Mouse (Mus musculus): ENCODE results near the gene Skint1. TPM values are rescaled to one million over a fixed set of nuclear protein-coding genes. Genes with fewer than 3 reads are reported as not detected.
A peak's percentile ranks its signal among the peaks of the same experiment; 100 is the strongest.
"Not testable (repeated sequence)": the region's sequence is repeated elsewhere in the genome, so short reads cannot be mapped to it uniquely, and the experiment has no call there.

The Skint1 gene
- not detected for polyA plus RNA-seq (2012; fragmentation: generic; extraction: Trizol)
- long read RNA-seq, experiment 1: 0 reads
- long read RNA-seq, experiment 2: 0 reads

DNA sequence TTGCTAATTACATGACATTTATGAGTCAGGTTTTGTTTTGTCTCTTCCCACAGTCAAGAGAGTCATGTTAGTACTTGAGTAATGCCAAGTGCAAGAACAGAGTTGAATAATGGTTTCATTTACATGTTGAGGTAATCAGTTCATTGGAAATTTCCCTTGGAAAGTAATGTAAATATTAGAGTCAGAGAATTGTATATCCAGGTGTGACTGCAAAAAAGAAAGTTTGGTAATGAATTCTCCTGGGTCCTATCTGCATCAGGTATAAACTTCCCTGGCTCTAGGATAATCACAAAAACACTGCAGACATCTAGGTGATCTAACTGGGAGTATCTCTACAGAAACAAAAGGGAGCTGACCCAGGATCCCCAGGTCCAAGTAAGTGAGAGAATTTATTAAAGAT is at the start of gene Skint1:
Gene Skint1, plus strand, starts transcription at position 301 of the 400 bp plus-strand sequence.
- Histone ChIP-seq H3K4me3 (ENCODE audit: insufficient read depth, poor library complexity, severe bottlenecking) (no peak within 1 kb of the TSS), H3K79me3 (ENCODE audit: low read depth) (no peaks in the 10 kb centered on the region), H3K79me2 (ENCODE audit: control insufficient read depth, insufficient read depth) (no peaks in the 10 kb centered on the region), H3K27me3 (ENCODE audit: control insufficient read depth, insufficient read depth, insufficient read length) (no peaks in the 10 kb centered on the region), H3ac (ENCODE audit: control insufficient read depth, insufficient read length, low read depth) (no peak within 1 kb of the TSS), H3K36me3 (ENCODE audit: control insufficient read depth, insufficient read depth) (no peaks in the 10 kb centered on the region)
- TF ChIP-seq MYOD1 (IDR thresholded peaks at IDR 0.05; ENCODE audit: control insufficient read depth, insufficient read length, low read depth) (no peak), FOSL1 (IDR thresholded peaks at IDR 0.05; ENCODE audit: insufficient read depth, low read length, poor library complexity, severe bottlenecking) (no peak), MYOG (IDR thresholded peaks at IDR 0.05; ENCODE audit: control insufficient read depth, extremely low read depth, insufficient read length) (no peak), CEBPB (IDR thresholded peaks at IDR 0.05; ENCODE audit: low read depth) (no peak), USF1 (IDR thresholded peaks at IDR 0.05; ENCODE audit: low read depth) (no peak), MAX (IDR thresholded peaks at IDR 0.05) (no peak), CTCF (IDR thresholded peaks at IDR 0.05; ENCODE audit: control insufficient read depth, insufficient read depth, insufficient read length) (no peak)

DNA sequence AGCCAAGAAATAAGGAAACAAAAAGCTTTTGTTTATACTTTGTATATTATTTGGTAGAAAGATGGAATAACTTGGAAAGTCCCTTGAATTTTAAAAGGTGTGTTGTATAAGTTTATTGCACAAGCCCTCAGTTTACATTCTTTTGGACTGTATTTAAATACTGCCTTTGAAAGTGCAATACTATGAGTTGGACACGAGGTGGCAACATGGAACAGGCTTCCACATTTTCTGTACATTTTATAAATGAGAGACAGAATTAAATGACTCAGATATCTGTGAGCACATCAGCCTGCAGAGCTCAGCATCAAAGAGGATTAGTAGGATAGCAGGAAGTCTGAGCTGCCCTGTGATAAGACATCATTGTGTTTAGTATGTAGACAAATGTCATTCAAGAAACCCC is 44.8 kb upstream of the Skint1 start:
- Histone ChIP-seq H3K79me3 (ENCODE audit: low read depth) (no peaks in the 10 kb centered on the region), H3K79me2 (ENCODE audit: control insufficient read depth, insufficient read depth) (no peaks in the 10 kb centered on the region), H3ac (ENCODE audit: control insufficient read depth, insufficient read length, low read depth) (no peak overlapping the region), H3K36me3 (ENCODE audit: control insufficient read depth, insufficient read depth) (no peaks in the 10 kb centered on the region), H3K4me3 (ENCODE audit: insufficient read depth, poor library complexity, severe bottlenecking) (no peak overlapping the region), H3K27me3 (ENCODE audit: control insufficient read depth, insufficient read depth, insufficient read length) (no peaks in the 10 kb centered on the region)
- TF ChIP-seq FOSL1 (IDR thresholded peaks at IDR 0.05; ENCODE audit: insufficient read depth, low read length, poor library complexity, severe bottlenecking) (no peak), MYOD1 (IDR thresholded peaks at IDR 0.05; ENCODE audit: control insufficient read depth, insufficient read length, low read depth) (no peak), CTCF (IDR thresholded peaks at IDR 0.05; ENCODE audit: control insufficient read depth, insufficient read depth, insufficient read length) (no peak), MYOG (IDR thresholded peaks at IDR 0.05; ENCODE audit: control insufficient read depth, extremely low read depth, insufficient read length) (no peak), CEBPB (IDR thresholded peaks at IDR 0.05; ENCODE audit: low read depth) (peak; percentile 5)

DNA sequence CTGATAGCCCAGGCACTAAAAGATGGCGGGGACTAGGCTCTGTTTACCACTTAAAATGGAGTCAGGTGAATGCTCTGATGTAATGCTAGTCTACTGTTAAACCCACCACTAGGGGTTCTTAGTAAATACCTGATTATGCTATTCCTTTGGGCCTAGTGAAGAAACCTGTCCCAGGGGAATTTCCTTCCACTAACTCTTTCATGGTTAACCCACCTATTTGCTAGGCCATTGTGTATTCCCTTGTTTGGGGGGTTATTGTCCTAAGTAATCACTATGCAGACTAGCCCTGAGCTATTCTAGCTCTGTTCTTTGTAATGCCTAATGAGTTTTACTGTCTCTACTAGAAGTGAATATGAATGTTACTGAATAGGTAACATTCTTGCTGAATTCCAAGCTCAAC is 42.8 kb upstream of the Skint1 start:
- not testable (repeated sequence) for H3K79me2 ChIP-seq (ENCODE audit: control insufficient read depth, insufficient read depth); H3K79me3 ChIP-seq (ENCODE audit: low read depth); H3K36me3 ChIP-seq (ENCODE audit: control insufficient read depth, insufficient read depth); H3K4me3 ChIP-seq (ENCODE audit: insufficient read depth, poor library complexity, severe bottlenecking); H3ac ChIP-seq (ENCODE audit: control insufficient read depth, insufficient read length, low read depth); H3K27me3 ChIP-seq (ENCODE audit: control insufficient read depth, insufficient read depth, insufficient read length)

DNA sequence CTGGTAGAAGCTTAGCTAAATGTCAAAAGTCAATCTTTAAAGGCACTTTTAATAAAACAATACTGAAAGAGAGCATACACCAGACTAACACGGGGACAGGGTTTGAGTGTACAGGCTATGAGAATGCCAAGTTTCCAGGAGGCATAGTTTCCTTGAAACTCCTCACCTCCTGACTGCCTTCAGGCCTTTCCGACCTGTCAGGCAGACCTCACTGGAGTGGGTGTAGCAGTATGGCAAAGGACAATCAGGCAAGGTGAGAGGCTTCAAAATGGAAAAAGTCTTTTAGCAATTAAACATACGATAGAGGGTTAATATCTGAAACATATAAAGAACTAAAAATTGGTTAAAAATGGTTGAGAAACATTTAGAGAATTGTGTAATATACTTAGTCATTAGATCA is 42.4 kb upstream of the Skint1 start:
- Histone ChIP-seq H3ac (ENCODE audit: control insufficient read depth, insufficient read length, low read depth) (no peak overlapping the region), H3K79me3 (ENCODE audit: low read depth) (no peaks in the 10 kb centered on the region), H3K27me3 (ENCODE audit: control insufficient read depth, insufficient read depth, insufficient read length) (no peaks in the 10 kb centered on the region), H3K4me3 (ENCODE audit: insufficient read depth, poor library complexity, severe bottlenecking) (no peak overlapping the region), H3K36me3 (ENCODE audit: control insufficient read depth, insufficient read depth) (no peaks in the 10 kb centered on the region), H3K79me2 (ENCODE audit: control insufficient read depth, insufficient read depth) (no peaks in the 10 kb centered on the region)
- TF ChIP-seq MAX (IDR thresholded peaks at IDR 0.05): no peak
- no peak for TF ChIP-seq FOSL1 (IDR thresholded peaks at IDR 0.05; ENCODE audit: insufficient read depth, low read length, poor library complexity, severe bottlenecking)
- TF ChIP-seq USF1 (IDR thresholded peaks at IDR 0.05; ENCODE audit: low read depth): no peak
- no peak for TF ChIP-seq CTCF (IDR thresholded peaks at IDR 0.05; ENCODE audit: control insufficient read depth, insufficient read depth, insufficient read length)
- no peak for TF ChIP-seq MYOD1 (IDR thresholded peaks at IDR 0.05; ENCODE audit: control insufficient read depth, insufficient read length, low read depth)
- no peak for TF ChIP-seq MYOG (IDR thresholded peaks at IDR 0.05; ENCODE audit: control insufficient read depth, extremely low read depth, insufficient read length)
- no peak for TF ChIP-seq CEBPB (IDR thresholded peaks at IDR 0.05; ENCODE audit: low read depth)

DNA sequence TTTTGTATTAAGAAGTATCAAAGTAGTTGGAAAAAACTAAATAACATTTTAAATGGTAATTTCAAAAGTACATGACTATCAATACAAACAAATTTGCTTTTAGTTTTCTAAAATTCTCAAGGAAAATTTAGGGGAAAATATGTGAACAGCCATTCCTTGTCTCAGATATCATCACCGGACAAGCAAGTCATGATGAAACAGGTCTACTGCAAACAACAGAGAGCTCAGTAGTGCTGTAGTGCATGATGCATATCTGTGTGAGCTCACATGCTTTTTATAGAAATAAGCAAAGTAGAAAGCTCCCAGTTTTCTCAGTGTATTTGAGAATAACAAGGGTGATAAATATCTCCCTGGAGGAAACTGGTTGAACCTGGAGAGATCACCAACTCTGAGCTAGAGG is 33.4 kb upstream of the Skint1 start, which contains the start of gene Skint7:
Gene Skint7, plus strand, starts transcription at position 301 of the 400 bp plus-strand sequence.
- no peak for TF ChIP-seq CEBPB (IDR thresholded peaks at IDR 0.05; ENCODE audit: low read depth)
- no peaks in the 10 kb centered on the region for H3K79me2 ChIP-seq (ENCODE audit: control insufficient read depth, insufficient read depth)
- H3K27me3 ChIP-seq (ENCODE audit: control insufficient read depth, insufficient read depth, insufficient read length): no peaks in the 10 kb centered on the region
- H3ac ChIP-seq (ENCODE audit: control insufficient read depth, insufficient read length, low read depth): no peak within 1 kb of the TSS
- no peak within 1 kb of the TSS for H3K4me3 ChIP-seq (ENCODE audit: insufficient read depth, poor library complexity, severe bottlenecking)
- H3K36me3 ChIP-seq (ENCODE audit: control insufficient read depth, insufficient read depth): no peaks in the 10 kb centered on the region
- no peaks in the 10 kb centered on the region for H3K79me3 ChIP-seq (ENCODE audit: low read depth)

DNA sequence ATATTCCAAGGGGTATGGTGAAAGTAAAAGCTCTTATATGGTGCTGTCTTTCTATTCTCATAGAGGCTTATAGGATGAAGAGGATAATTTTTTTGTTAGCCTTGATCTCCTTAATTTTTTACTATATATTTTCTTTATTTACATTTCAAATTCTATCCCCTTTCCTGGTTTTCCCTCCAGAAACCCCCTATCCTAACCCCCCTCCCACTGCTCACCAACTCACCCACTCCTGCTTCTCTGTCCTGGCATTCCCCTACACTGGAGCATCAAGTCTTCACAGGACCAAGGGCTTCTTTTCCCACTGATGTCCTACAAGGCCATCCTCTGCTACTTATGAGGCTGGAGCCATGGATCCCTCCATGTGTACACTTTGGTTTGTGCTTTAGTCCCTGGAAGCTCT is 65.6 kb downstream of the Skint1 start, which contains the start of gene Skint4:
Gene Skint4, plus strand, starts transcription at position 301 of the 400 bp plus-strand sequence.
- H3K79me3 ChIP-seq (ENCODE audit: low read depth): no peaks in the 10 kb centered on the region
- no peak within 1 kb of the TSS for H3ac ChIP-seq (ENCODE audit: control insufficient read depth, insufficient read length, low read depth)
- no peak for TF ChIP-seq MYOG (IDR thresholded peaks at IDR 0.05; ENCODE audit: control insufficient read depth, extremely low read depth, insufficient read length)
- TF ChIP-seq USF1 (IDR thresholded peaks at IDR 0.05; ENCODE audit: low read depth): no peak
- no peak for TF ChIP-seq MYOD1 (IDR thresholded peaks at IDR 0.05; ENCODE audit: control insufficient read depth, insufficient read length, low read depth)
- no peak for TF ChIP-seq FOSL1 (IDR thresholded peaks at IDR 0.05; ENCODE audit: insufficient read depth, low read length, poor library complexity, severe bottlenecking)
- no peak for TF ChIP-seq CEBPB (IDR thresholded peaks at IDR 0.05; ENCODE audit: low read depth)
- TF ChIP-seq MAX (IDR thresholded peaks at IDR 0.05): no peak
- no peak for TF ChIP-seq CTCF (IDR thresholded peaks at IDR 0.05; ENCODE audit: control insufficient read depth, insufficient read depth, insufficient read length)
- H3K4me3 ChIP-seq (ENCODE audit: insufficient read depth, poor library complexity, severe bottlenecking): no peak within 1 kb of the TSS
- H3K36me3 ChIP-seq (ENCODE audit: control insufficient read depth, insufficient read depth): no peaks in the 10 kb centered on the region
- no peaks in the 10 kb centered on the region for H3K27me3 ChIP-seq (ENCODE audit: control insufficient read depth, insufficient read depth, insufficient read length)
- no peaks in the 10 kb centered on the region for H3K79me2 ChIP-seq (ENCODE audit: control insufficient read depth, insufficient read depth)

Other genes starting within 250 kb of the Skint1 start
- gene Slc5a9, start 103.4 kb upstream of the Skint1 start, polyA plus RNA-seq (2012; fragmentation: generic; extraction: Trizol): not detected
- gene Skint8, start 86.9 kb upstream of the Skint1 start, polyA plus RNA-seq (2012; fragmentation: generic; extraction: Trizol): not detected
- gene Skint7, start 33.3 kb upstream of the Skint1 start, polyA plus RNA-seq (2012; fragmentation: generic; extraction: Trizol): not detected
- not detected for gene Skint4, start 65.7 kb downstream of the Skint1 start, polyA plus RNA-seq (2012; fragmentation: generic; extraction: Trizol)
- gene Skint3, start 226.0 kb downstream of the Skint1 start, polyA plus RNA-seq (2012; fragmentation: generic; extraction: Trizol): not detected